Mouse (Mus musculus): ENCODE data around the gene Rapgef5. TPM values are rescaled to one million over a fixed set of nuclear protein-coding genes. Genes with fewer than 3 reads are reported as not detected.

Gene Rapgef5
- polyA plus RNA-seq, 1 experiment from 2014 or later: 31.7 TPM

DNA sequence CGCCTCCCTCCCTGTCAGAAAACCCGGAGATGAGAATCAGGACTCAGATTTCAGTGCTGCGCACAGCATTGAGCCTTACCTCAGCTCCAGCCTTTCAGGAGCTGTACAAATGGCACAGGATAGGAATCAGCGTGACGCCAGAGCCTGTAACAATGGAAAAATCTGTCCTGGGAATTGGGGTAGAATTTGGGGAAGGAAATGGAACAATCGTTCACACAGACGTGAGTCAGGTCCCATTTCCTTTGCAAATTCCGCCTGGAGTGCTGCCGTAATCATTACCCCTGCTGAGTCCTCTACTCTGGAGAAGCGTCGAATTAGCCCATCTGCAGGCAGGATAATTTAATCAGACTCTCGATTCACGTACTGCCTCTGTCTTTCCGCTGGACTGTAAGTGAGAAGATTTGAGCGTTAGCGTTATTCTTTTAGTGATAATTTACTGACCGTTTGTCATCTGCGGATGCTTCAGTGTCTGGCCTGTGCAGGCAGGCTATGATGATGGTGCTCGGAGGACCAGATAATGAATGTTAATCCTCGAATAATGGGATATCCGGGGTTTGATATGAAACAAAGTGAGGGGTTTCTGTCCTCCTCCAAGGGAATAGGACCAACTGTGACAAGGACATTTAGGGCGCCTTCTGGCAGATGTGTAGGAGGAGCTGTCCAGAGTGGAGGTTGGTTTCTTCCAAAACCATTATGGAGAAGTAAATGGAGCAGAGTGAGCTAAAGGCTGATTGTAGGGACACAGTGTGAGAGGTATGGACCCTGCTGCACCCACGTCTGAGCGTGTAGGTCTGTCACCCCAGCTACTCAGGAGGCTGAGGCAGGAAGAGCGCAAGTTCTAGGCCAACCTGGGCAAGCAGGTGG is 235.5 kb downstream of the Rapgef5 start:
- WGBS: 19% methylated on average over 25 of the region's 25 CpGs
- H3K36me3 ChIP-seq: peaks cover 22% of the 10 kb centered on the region
- H3K9me3 ChIP-seq (replicated peaks): no peaks in the 10 kb centered on the region
- H3K27ac ChIP-seq (replicated peaks): peak overlapping the region; percentile 75
- H3K4me1 ChIP-seq: peaks cover 24% of the 10 kb centered on the region
- H3K4me3 ChIP-seq (replicated peaks): no peak overlapping the region
- peak overlapping the region; percentile 38 for H3K4me2 ChIP-seq
- no peaks in the 10 kb centered on the region for H3K27me3 ChIP-seq (replicated peaks)
- ATAC-seq (ENCODE audit: low FRiP score): peak; percentile 84
- H3K9ac ChIP-seq (replicated peaks): peak overlapping the region; percentile 15; the same call in 1 of the 2 replicates

DNA sequence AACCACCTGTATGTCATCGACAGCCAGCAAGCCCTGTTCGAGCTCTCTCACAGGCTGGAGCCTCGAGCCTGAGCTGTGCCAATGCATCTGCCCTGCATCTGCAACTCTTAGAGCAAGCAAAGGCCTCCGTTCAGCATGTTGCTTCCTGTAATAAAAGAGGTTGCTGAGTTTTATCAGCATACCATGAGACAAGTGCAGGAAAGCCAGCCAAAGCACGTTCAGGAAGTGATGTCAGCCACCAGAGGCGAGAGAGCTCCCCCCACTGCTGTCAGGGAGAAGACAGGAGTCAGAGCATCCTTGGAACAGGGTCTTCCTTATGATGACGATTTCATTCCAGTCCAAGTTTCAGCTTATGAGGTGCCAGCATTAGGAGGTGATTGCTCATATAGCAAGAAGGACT is 239.7 kb downstream of the Rapgef5 start:
- 65% methylated on average over 7 of the region's 7 CpGs for WGBS
- Histone ChIP-seq H3K27ac (replicated peaks) (no peak overlapping the region), H3K9me3 (replicated peaks) (no peaks in the 10 kb centered on the region), H3K27me3 (replicated peaks) (no peaks in the 10 kb centered on the region), H3K4me3 (replicated peaks) (no peak overlapping the region), H3K36me3 (peaks cover 30% of the 10 kb centered on the region), H3K4me2 (no peak overlapping the region), H3K4me1 (peaks cover 19% of the 10 kb centered on the region), H3K9ac (replicated peaks) (no peak overlapping the region)
- ATAC-seq (ENCODE audit: low FRiP score): no peak

DNA sequence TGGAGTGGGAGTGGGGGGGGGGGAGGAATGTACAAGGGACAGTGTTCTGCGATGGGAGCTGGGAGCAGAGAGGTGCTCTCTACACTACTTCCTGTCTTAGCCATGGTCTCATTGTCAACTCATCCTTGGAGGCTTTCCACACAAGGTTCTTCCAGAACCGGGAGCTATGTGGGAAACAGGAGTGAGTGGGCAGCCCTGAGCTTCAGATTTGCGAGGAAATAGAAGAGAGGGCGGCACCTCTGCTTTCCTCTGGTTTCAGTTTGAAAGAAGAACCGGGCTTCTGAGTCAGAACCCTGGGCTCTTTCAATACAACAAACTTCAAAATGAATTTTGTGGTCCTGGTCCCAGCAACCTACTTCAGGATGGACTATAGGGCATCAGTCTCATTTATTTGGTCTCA is 244.1 kb downstream of the Rapgef5 start:
- no peaks in the 10 kb centered on the region for H3K9me3 ChIP-seq (replicated peaks)
- no peak overlapping the region for H3K9ac ChIP-seq (replicated peaks)
- ATAC-seq (ENCODE audit: low FRiP score): no peak
- peaks cover 21% of the 10 kb centered on the region for H3K36me3 ChIP-seq
- no peaks in the 10 kb centered on the region for H3K27me3 ChIP-seq (replicated peaks)
- no peak overlapping the region for H3K4me3 ChIP-seq (replicated peaks)
- no peak overlapping the region for H3K27ac ChIP-seq (replicated peaks)
- H3K4me2 ChIP-seq: no peak overlapping the region
- WGBS: 92% methylated on average over 5 of the region's 5 CpGs
- H3K4me1 ChIP-seq: peaks cover 10% of the 10 kb centered on the region

DNA sequence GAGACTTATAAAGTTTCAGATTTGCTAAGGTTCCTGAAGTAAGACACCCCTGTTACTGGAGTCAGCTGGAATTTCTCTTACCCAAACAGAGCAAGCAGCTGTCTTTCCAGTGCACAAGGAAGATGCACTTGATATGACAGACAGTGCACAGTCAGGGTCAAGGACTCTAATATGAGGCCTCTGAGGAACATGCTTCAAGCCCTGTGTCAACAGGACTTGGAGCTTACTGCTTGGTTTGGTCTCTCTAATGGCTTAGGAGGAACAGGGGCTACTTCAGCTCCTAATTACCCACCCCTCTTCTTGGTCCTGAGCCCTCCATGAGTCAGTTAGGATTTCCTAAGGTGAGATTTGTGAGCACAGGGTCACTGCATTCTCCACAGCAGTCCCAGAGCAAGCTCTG is 244.6 kb downstream of the Rapgef5 start:
- peaks cover 21% of the 10 kb centered on the region for H3K36me3 ChIP-seq
- H3K27ac ChIP-seq (replicated peaks): no peak overlapping the region
- ATAC-seq (ENCODE audit: low FRiP score): no peak
- H3K27me3 ChIP-seq (replicated peaks): no peaks in the 10 kb centered on the region
- no peak overlapping the region for H3K4me2 ChIP-seq
- no peaks in the 10 kb centered on the region for H3K9me3 ChIP-seq (replicated peaks)
- no peak overlapping the region for H3K9ac ChIP-seq (replicated peaks)
- H3K4me3 ChIP-seq (replicated peaks): no peak overlapping the region
- H3K4me1 ChIP-seq: peaks cover 10% of the 10 kb centered on the region

DNA sequence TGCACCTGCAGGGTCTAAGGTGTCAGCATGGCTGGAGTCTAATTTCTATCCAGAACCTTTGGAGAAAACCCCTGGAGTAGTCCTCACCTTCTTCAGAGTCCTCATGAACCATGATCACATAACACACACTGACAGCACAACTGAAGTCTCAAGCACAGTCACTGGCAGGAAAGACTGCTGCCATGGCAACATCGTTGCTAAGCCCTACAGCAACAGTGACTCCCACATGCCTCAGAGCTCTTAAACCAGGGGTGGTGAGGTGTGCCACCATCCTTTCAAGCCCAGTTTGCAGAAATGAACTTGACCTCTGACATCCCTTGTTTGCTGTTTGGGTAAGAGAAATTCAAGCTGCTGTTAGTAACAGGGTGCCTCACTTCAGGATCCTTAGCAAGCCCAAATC is 245.4 kb downstream of the Rapgef5 start:
- peak; percentile 72 for ATAC-seq (ENCODE audit: low FRiP score)
- 40% methylated on average over 1 of the region's 1 CpGs for WGBS
- H3K4me3 ChIP-seq (replicated peaks): no peak overlapping the region

DNA sequence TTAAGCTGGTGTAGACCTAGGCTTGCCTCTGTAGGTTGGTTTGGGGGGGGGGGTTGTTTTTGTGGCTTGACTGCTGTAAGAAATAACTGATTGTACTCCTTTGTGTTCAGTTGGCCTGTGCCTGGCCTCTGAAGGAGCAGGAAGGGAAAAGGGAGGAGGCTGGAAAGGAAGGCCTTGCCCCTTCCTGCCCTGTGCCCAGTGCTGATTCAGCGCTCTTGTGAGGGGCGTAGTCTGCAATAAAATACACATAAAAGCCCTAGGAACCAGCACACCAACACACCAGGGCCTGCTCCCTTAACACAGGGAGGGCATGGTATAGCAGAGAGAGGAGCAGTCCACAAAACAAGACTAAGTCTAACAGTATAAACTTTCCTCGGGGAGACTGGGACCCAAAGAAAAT is 247.0 kb downstream of the Rapgef5 start:
- WGBS: 52% methylated on average over 3 of the region's 3 CpGs
- peaks cover 10% of the 10 kb centered on the region for H3K4me1 ChIP-seq
- no peak for ATAC-seq (ENCODE audit: low FRiP score)

More for the DNA sequence above, 245.4 kb downstream of the Rapgef5 start:
- Histone ChIP-seq H3K27me3 (replicated peaks) (no peaks in the 10 kb centered on the region), H3K36me3 (0 out of 2 replicates have a peak, but pooled peaks cover 13% of the 10 kb centered on the region), H3K9ac (replicated peaks) (no peak overlapping the region), H3K9me3 (replicated peaks) (no peaks in the 10 kb centered on the region), H3K4me1 (peaks cover 10% of the 10 kb centered on the region), H3K27ac (replicated peaks) (no peak overlapping the region), H3K4me2 (no peak overlapping the region)

DNA sequence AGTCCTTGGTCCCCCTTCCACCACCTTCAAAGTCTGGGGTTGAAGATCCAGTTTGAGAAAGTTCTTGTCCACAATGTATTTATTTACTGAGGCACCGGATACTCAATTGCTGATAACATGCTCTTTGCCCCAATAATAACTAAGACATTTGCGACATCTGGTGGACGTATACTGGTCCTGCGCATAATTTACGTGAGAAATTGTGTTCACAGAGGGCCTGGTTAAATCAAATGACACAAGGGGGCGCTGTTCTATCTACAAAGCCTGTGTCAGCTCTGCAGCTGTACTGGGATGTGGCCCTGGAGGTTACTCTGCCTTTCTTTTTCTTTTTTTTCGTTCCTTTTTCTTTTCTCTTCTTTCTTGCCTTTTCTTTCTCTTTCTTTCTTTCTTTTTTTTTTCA is 248.6 kb downstream of the Rapgef5 start:
- Histone ChIP-seq H3K9me3 (replicated peaks) (no peaks in the 10 kb centered on the region), H3K9ac (replicated peaks) (no peak overlapping the region), H3K4me3 (replicated peaks) (no peak overlapping the region), H3K4me2 (no peak overlapping the region), H3K27me3 (replicated peaks) (no peaks in the 10 kb centered on the region), H3K27ac (replicated peaks) (no peak overlapping the region), H3K4me1 (peaks cover 10% of the 10 kb centered on the region), H3K36me3 (no peaks in the 10 kb centered on the region)
- WGBS: 9% methylated on average over 7 of the region's 7 CpGs
- peak; percentile 48 for ATAC-seq (ENCODE audit: low FRiP score)

More for the DNA sequence above, 247.0 kb downstream of the Rapgef5 start:
- Histone ChIP-seq H3K4me2 (no peak overlapping the region), H3K27me3 (replicated peaks) (no peaks in the 10 kb centered on the region), H3K27ac (replicated peaks) (no peak overlapping the region), H3K36me3 (0 out of 2 replicates have a peak, but pooled peaks cover 2% of the 10 kb centered on the region), H3K9me3 (replicated peaks) (no peaks in the 10 kb centered on the region), H3K4me3 (replicated peaks) (no peak overlapping the region), H3K9ac (replicated peaks) (no peak overlapping the region)

DNA sequence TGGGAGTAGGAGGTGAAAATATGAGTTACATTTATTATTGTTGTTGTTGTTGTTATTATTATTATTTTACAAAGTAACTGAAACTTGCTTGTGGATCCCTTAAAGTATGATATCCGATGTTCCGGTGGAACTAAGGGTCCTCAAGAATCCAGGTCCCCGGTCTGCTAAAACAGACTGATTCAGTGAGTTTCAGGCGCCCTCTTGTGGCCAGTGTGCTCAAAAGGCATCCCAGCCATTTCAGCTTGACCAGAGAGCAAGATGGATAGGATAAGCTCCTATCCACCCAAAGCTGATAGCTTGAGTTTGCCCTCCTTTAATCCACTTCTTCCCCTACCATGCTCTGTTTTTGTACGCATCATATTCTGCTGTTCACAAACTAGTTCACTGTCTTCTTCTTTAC is 252.8 kb downstream of the Rapgef5 start:
- H3K9me3 ChIP-seq (replicated peaks): no peaks in the 10 kb centered on the region
- no peak overlapping the region for H3K27ac ChIP-seq (replicated peaks)
- H3K36me3 ChIP-seq: no peaks in the 10 kb centered on the region
- no peak overlapping the region for H3K9ac ChIP-seq (replicated peaks)
- H3K27me3 ChIP-seq (replicated peaks): peaks cover 11% of the 10 kb centered on the region; the same call in 1 of the 2 replicates
- no peak overlapping the region for H3K4me2 ChIP-seq
- H3K4me1 ChIP-seq: no peaks in the 10 kb centered on the region
- WGBS: 10% methylated on average over 5 of the region's 5 CpGs
- H3K4me3 ChIP-seq (replicated peaks): no peak overlapping the region
- ATAC-seq (ENCODE audit: low FRiP score): peak; percentile 36; the same call in 1 of the 2 replicates

DNA sequence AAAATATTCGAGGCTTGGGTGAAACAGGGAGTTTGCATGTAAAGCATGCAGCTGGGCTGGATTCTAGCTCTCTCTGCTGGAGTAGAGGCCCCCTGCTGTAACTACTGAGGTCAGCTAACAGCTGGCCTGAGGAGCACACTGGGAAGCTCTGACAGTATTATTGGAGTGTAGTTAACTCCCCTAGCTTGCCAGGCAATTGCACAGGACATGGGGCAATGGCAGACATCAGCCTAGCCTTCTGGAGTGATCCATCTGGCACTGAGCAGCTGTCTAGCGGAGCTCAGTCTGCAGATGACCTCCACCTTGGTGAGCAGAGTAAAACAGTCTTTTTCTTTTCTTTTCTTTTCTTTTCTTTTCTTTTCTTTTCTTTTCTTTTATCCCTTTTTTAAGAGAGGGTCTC is 253.9 kb downstream of the Rapgef5 start:
- no peak overlapping the region for H3K9ac ChIP-seq (replicated peaks)
- no peaks in the 10 kb centered on the region for H3K9me3 ChIP-seq (replicated peaks)
- H3K36me3 ChIP-seq: no peaks in the 10 kb centered on the region
- no peak overlapping the region for H3K4me3 ChIP-seq (replicated peaks)
- no peak for ATAC-seq (ENCODE audit: low FRiP score)
- H3K27ac ChIP-seq (replicated peaks): no peak overlapping the region
- H3K27me3 ChIP-seq (replicated peaks): peaks cover 11% of the 10 kb centered on the region; the same call in 1 of the 2 replicates
- no peaks in the 10 kb centered on the region for H3K4me1 ChIP-seq
- WGBS: 29% methylated on average over 2 of the region's 2 CpGs
- no peak overlapping the region for H3K4me2 ChIP-seq

DNA sequence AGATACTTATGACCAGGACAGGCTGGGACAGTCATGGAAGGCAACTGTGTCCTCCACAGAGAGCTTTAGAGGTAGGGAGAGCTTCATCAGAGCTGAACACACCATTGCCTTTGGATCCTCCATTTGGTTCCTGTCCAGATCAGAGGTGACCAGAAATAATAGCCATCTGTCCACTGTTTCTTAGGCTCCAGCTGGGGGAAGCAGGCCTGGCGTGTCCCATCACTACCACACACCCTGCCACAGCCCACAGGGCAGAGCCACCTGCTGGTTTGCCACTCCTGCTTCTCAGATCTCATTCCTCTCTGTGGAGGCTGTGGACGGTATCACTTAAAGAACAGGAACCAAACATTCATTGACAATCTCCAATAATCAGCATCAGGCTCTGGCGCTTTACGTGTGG is 254.9 kb downstream of the Rapgef5 start:
- Histone ChIP-seq H3K9ac (replicated peaks) (no peak overlapping the region), H3K4me2 (no peak overlapping the region), H3K27ac (replicated peaks) (no peak overlapping the region), H3K4me1 (no peaks in the 10 kb centered on the region), H3K9me3 (replicated peaks) (no peaks in the 10 kb centered on the region), H3K27me3 (replicated peaks) (peaks cover 11% of the 10 kb centered on the region; the same call in 1 of the 2 replicates), H3K4me3 (replicated peaks) (no peak overlapping the region), H3K36me3 (no peaks in the 10 kb centered on the region)
- 87% methylated on average over 4 of the region's 4 CpGs for WGBS
- ATAC-seq (ENCODE audit: low FRiP score): no peak

DNA sequence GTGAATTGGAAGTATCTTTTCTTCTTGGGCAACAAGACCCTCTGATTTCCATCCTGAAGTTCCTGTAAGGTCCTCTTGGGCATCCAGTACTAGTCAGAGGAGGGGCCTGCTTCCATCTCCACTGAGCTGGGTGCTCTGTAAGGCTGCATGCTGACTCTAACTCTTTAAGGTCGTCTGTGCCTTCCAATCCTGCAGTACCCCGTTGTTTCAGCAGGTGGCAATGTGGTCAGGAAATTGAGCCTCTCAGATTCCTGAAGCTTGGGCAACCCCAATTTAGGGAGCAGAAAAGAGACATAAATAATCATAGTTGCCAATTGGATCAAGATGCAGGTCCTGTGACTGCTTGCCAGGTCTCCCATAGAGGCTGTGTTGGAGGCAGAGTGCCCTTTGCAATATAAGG is 256.4 kb downstream of the Rapgef5 start:
- no peak overlapping the region for H3K4me2 ChIP-seq
- no peak overlapping the region for H3K27ac ChIP-seq (replicated peaks)
- no peak overlapping the region for H3K9ac ChIP-seq (replicated peaks)
- no peaks in the 10 kb centered on the region for H3K36me3 ChIP-seq
- 2% methylated on average over 2 of the region's 2 CpGs for WGBS
- no peak; the same call in 1 of the 2 replicates for ATAC-seq (ENCODE audit: low FRiP score)
- H3K27me3 ChIP-seq (replicated peaks): peaks cover 11% of the 10 kb centered on the region; the same call in 1 of the 2 replicates
- H3K4me3 ChIP-seq (replicated peaks): no peak overlapping the region
- H3K9me3 ChIP-seq (replicated peaks): no peaks in the 10 kb centered on the region
- H3K4me1 ChIP-seq: no peaks in the 10 kb centered on the region

DNA sequence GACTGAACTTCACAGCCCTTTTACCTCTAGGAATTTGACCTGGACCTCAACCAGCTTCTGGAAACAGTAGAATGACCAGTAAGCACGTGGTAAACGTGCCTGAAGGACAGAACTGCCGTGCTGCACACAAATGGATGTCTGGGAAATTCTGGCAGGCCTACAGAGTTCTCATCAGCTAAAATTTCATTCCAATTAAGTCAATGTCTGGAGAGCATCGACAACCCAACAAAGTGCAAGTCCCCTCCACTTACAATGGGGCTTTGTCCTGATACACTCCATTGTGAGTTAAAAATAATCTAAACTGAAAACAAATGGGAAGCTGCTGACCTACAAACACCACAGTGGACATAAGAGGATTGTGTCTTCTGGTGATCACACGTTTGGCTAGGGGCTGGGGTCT is 260.6 kb downstream of the Rapgef5 start:
- WGBS: 71% methylated on average over 5 of the region's 5 CpGs
- Histone ChIP-seq H3K4me1 (no peaks in the 10 kb centered on the region), H3K27ac (replicated peaks) (no peak overlapping the region), H3K36me3 (no peaks in the 10 kb centered on the region), H3K4me3 (replicated peaks) (no peak overlapping the region), H3K4me2 (no peak overlapping the region), H3K9me3 (replicated peaks) (no peaks in the 10 kb centered on the region), H3K9ac (replicated peaks) (no peak overlapping the region), H3K27me3 (replicated peaks) (0 out of 2 replicates have a peak, but pooled peaks cover 3% of the 10 kb centered on the region)
- no peak for ATAC-seq (ENCODE audit: low FRiP score)
